1 mouse cellular context compared by ENCODE assay signal in the genomic region with DNA sequence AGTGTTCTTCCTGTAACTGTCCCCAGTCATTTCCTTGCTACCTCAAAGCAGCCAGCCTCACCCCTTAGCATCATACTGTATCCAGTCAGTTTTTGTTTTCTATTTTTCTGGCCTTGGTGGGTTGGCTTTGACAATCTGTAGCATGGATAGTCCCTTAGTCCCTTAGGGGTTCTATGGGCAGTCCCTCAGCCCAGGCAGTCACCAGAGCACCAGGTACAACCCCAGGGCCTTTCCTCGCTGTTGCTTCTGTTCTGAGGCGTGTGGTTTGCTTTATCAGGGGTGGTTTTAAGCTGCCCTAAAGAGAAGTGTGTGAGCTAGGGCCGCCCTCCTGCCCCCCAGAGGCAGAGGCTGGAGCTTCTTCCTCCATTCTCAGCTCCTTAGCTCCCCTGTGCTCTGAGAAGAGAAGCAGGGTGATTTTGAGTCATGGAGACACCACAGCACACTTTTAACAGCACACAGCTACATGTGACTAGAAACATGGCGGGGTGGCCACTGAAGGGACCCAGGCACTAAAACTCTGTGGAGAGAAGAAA.
TF ChIP-seq lines count a peak whose summit lies in the region.

No protein-coding gene starts in this region.

TF ChIP-seq in MEL, 35 proteins besides CTCF, POLR2A, EP300 and RAD21 (continued from another document):
- peak; percentile 77 for TF ChIP-seq RCOR1 (IDR thresholded peaks at IDR 0.05; ENCODE audit: low read depth, low read length)
- TF ChIP-seq MYC (IDR thresholded peaks at IDR 0.05; ENCODE audit: low read depth, low read length): peak; percentile 66; the same call in 1 of the 2 replicates
- 0 out of 2 replicates have a peak, but pooled peaks have one; percentile 8 for TF ChIP-seq JUND (IDR thresholded peaks at IDR 0.05; ENCODE audit: low read depth, low read length)
- TF ChIP-seq SIN3A (IDR thresholded peaks at IDR 0.05; ENCODE audit: low read length): peak; percentile 80
- TF ChIP-seq NELFE (IDR thresholded peaks at IDR 0.05; ENCODE audit: low read depth, low read length): no peak
